Mouse (Mus musculus): ENCODE measurements around the gene Npy. TPM values are rescaled to one million over a fixed set of nuclear protein-coding genes. Genes with fewer than 3 reads are reported as not detected.

Npy gene
- polyA plus RNA-seq, 1 experiment from 2014 or later = 0.48 TPM

- no peaks in the 10 kb centered on the region for H3K9me3 ChIP-seq (ENCODE audit: control insufficient read depth, low read length)
- no peak overlapping the region for H3K27ac ChIP-seq (replicated peaks; ENCODE audit: low read depth, low read length)
- ATAC-seq (ENCODE audit: insufficient number of reproducible peaks, low FRiP score, low TSS enrichment, low read depth) = no peak
Observed at GRCm38 (mm10) chr6:49792524-49792923, 30.0 kb upstream of the Npy start.

GRCm38 (mm10) chr6:49804105-49804504 lies 18.4 kb upstream of the Npy start:
- Histone ChIP-seq H3K9me3 (ENCODE audit: control insufficient read depth, low read length) (no peaks in the 10 kb centered on the region), H3K4me3 (ENCODE audit: low read depth, low read length) (no peak overlapping the region), H3K27me3 (ENCODE audit: control insufficient read depth, insufficient read depth, low read length) (no peaks in the 10 kb centered on the region), H3K36me3 (ENCODE audit: control insufficient read depth, insufficient read depth, low read length) (no peaks in the 10 kb centered on the region), H3K4me1 (ENCODE audit: control insufficient read depth, insufficient read depth, low read length) (no peaks in the 10 kb centered on the region), H3K27ac (replicated peaks; ENCODE audit: low read depth, low read length) (no peak overlapping the region), H3K9ac (ENCODE audit: low read length) (no peak overlapping the region), H3K4me2 (ENCODE audit: low read depth, severe bottlenecking) (no peak overlapping the region)
- no peak for DNase-seq (ENCODE audit: low spot score)
- WGBS = 69% methylated on average over 8 of the region's 8 CpGs
- ATAC-seq (ENCODE audit: insufficient number of reproducible peaks, low FRiP score, low TSS enrichment, low read depth) = no peak

More at GRCm38 (mm10) chr6:49792524-49792923, 30.0 kb upstream of the Npy start:
- 90% methylated on average over 12 of the region's 12 CpGs for WGBS
- H3K4me1 ChIP-seq (ENCODE audit: control insufficient read depth, insufficient read depth, low read length) = no peaks in the 10 kb centered on the region
- H3K36me3 ChIP-seq (ENCODE audit: control insufficient read depth, insufficient read depth, low read length) = no peaks in the 10 kb centered on the region
- H3K4me2 ChIP-seq (ENCODE audit: low read depth, severe bottlenecking) = no peak overlapping the region
- H3K9ac ChIP-seq (ENCODE audit: low read length) = no peak overlapping the region
- no peaks in the 10 kb centered on the region for H3K27me3 ChIP-seq (ENCODE audit: control insufficient read depth, insufficient read depth, low read length)
- H3K4me3 ChIP-seq (ENCODE audit: low read depth, low read length) = no peak overlapping the region
- DNase-seq (ENCODE audit: low spot score) = no peak

- Histone ChIP-seq H3K4me1 (ENCODE audit: control insufficient read depth, insufficient read depth, low read length) (no peaks in the 10 kb centered on the region), H3K36me3 (ENCODE audit: control insufficient read depth, insufficient read depth, low read length) (no peaks in the 10 kb centered on the region), H3K27me3 (ENCODE audit: control insufficient read depth, insufficient read depth, low read length) (no peaks in the 10 kb centered on the region), H3K4me2 (ENCODE audit: low read depth, severe bottlenecking) (peak overlapping the region; percentile 38), H3K27ac (replicated peaks; ENCODE audit: low read depth, low read length) (no peak overlapping the region), H3K4me3 (ENCODE audit: low read depth, low read length) (no peak overlapping the region), H3K9ac (ENCODE audit: low read length) (no peak overlapping the region), H3K9me3 (ENCODE audit: control insufficient read depth, low read length) (no peaks in the 10 kb centered on the region)
- whole genome bisulfite sequencing = 17% methylated on average over 13 of the region's 13 CpGs
- DNase-seq (ENCODE audit: low spot score) (peak; percentile 42), ATAC-seq (ENCODE audit: insufficient number of reproducible peaks, low FRiP score, low TSS enrichment, low read depth) (no peak)
Observed at GRCm38 (mm10) chr6:49808076-49808475, 14.4 kb upstream of the Npy start.

GRCm38 (mm10) chr6:49817183-49817582 lies 5.3 kb upstream of the Npy start:
- peaks cover 3% of the 10 kb centered on the region; the same call in 1 of the 2 replicates for H3K4me1 ChIP-seq (ENCODE audit: control insufficient read depth, insufficient read depth, low read length)
- no peak overlapping the region for H3K9ac ChIP-seq (ENCODE audit: low read length)
- H3K27ac ChIP-seq (replicated peaks; ENCODE audit: low read depth, low read length) = no peak overlapping the region
- no peak for ATAC-seq (ENCODE audit: insufficient number of reproducible peaks, low FRiP score, low TSS enrichment, low read depth)
- 70% methylated on average over 5 of the region's 5 CpGs for WGBS
- H3K36me3 ChIP-seq (ENCODE audit: control insufficient read depth, insufficient read depth, low read length) = no peaks in the 10 kb centered on the region
- DNase-seq (ENCODE audit: low spot score) = no peak
- H3K27me3 ChIP-seq (ENCODE audit: control insufficient read depth, insufficient read depth, low read length) = peaks cover 18% of the 10 kb centered on the region
- no peak overlapping the region for H3K4me3 ChIP-seq (ENCODE audit: low read depth, low read length)
- H3K4me2 ChIP-seq (ENCODE audit: low read depth, severe bottlenecking) = no peak overlapping the region
- H3K9me3 ChIP-seq (ENCODE audit: control insufficient read depth, low read length) = no peaks in the 10 kb centered on the region

- no peak overlapping the region for H3K27ac ChIP-seq (replicated peaks; ENCODE audit: low read depth, low read length)
- 74% methylated on average over 6 of the region's 6 CpGs for WGBS
- peaks cover 23% of the 10 kb centered on the region for H3K27me3 ChIP-seq (ENCODE audit: control insufficient read depth, insufficient read depth, low read length)
- H3K4me3 ChIP-seq (ENCODE audit: low read depth, low read length) = no peak overlapping the region
- ATAC-seq (ENCODE audit: insufficient number of reproducible peaks, low FRiP score, low TSS enrichment, low read depth) (no peak), DNase-seq (ENCODE audit: low spot score) (no peak)
- no peak overlapping the region for H3K9ac ChIP-seq (ENCODE audit: low read length)
- no peak overlapping the region for H3K4me2 ChIP-seq (ENCODE audit: low read depth, severe bottlenecking)
- no peaks in the 10 kb centered on the region for H3K36me3 ChIP-seq (ENCODE audit: control insufficient read depth, insufficient read depth, low read length)
- no peaks in the 10 kb centered on the region for H3K9me3 ChIP-seq (ENCODE audit: control insufficient read depth, low read length)
- peaks cover 5% of the 10 kb centered on the region; the same call in 1 of the 2 replicates for H3K4me1 ChIP-seq (ENCODE audit: control insufficient read depth, insufficient read depth, low read length)
Observed at GRCm38 (mm10) chr6:49817625-49818024, 4.9 kb upstream of the Npy start.

- ATAC-seq (ENCODE audit: insufficient number of reproducible peaks, low FRiP score, low TSS enrichment, low read depth) = no peak
- H3K4me1 ChIP-seq (ENCODE audit: control insufficient read depth, insufficient read depth, low read length) = peaks cover 5% of the 10 kb centered on the region; the same call in 1 of the 2 replicates
- DNase-seq (ENCODE audit: low spot score) = peak; percentile 46
- no peaks in the 10 kb centered on the region for H3K36me3 ChIP-seq (ENCODE audit: control insufficient read depth, insufficient read depth, low read length)
- peak overlapping the region; percentile 48 for H3K4me2 ChIP-seq (ENCODE audit: low read depth, severe bottlenecking)
- H3K4me3 ChIP-seq (ENCODE audit: low read depth, low read length) = peak overlapping the region; percentile 18
- H3K27me3 ChIP-seq (ENCODE audit: control insufficient read depth, insufficient read depth, low read length) = peaks cover 42% of the 10 kb centered on the region
- no peak overlapping the region for H3K27ac ChIP-seq (replicated peaks; ENCODE audit: low read depth, low read length)
- H3K9me3 ChIP-seq (ENCODE audit: control insufficient read depth, low read length) = no peaks in the 10 kb centered on the region
- H3K9ac ChIP-seq (ENCODE audit: low read length) = no peak overlapping the region
- under 1% methylated on average over 10 of the region's 10 CpGs for WGBS
Observed at GRCm38 (mm10) chr6:49822871-49823230, 341 bp downstream of the Npy start.

- Histone ChIP-seq H3K4me1 (ENCODE audit: control insufficient read depth, insufficient read depth, low read length) (peaks cover 5% of the 10 kb centered on the region; the same call in 1 of the 2 replicates), H3K27ac (replicated peaks; ENCODE audit: low read depth, low read length) (no peak overlapping the region), H3K4me3 (ENCODE audit: low read depth, low read length) (no peak overlapping the region), H3K36me3 (ENCODE audit: control insufficient read depth, insufficient read depth, low read length) (no peaks in the 10 kb centered on the region), H3K9me3 (ENCODE audit: control insufficient read depth, low read length) (no peaks in the 10 kb centered on the region), H3K27me3 (ENCODE audit: control insufficient read depth, insufficient read depth, low read length) (peaks cover 42% of the 10 kb centered on the region), H3K9ac (ENCODE audit: low read length) (no peak overlapping the region), H3K4me2 (ENCODE audit: low read depth, severe bottlenecking) (no peak overlapping the region)
- DNase-seq (ENCODE audit: low spot score) = no peak
- no peak for ATAC-seq (ENCODE audit: insufficient number of reproducible peaks, low FRiP score, low TSS enrichment, low read depth)
- 9% methylated on average over 15 of the region's 15 CpGs for WGBS
Observed at GRCm38 (mm10) chr6:49823371-49823770, 861 bp downstream of the Npy start.

- peaks cover 42% of the 10 kb centered on the region for H3K27me3 ChIP-seq (ENCODE audit: control insufficient read depth, insufficient read depth, low read length)
Observed at GRCm38 (mm10) chr6:49823821-49824220, 1.3 kb downstream of the Npy start.

GRCm38 (mm10) chr6:49831579-49831978 lies 9.1 kb downstream of the Npy start:
- Histone ChIP-seq H3K36me3 (ENCODE audit: control insufficient read depth, insufficient read depth, low read length) (no peaks in the 10 kb centered on the region), H3K4me3 (ENCODE audit: low read depth, low read length) (no peak overlapping the region), H3K4me2 (ENCODE audit: low read depth, severe bottlenecking) (no peak overlapping the region), H3K27me3 (ENCODE audit: control insufficient read depth, insufficient read depth, low read length) (peaks cover 2% of the 10 kb centered on the region; the same call in 1 of the 2 replicates), H3K9ac (ENCODE audit: low read length) (no peak overlapping the region), H3K27ac (replicated peaks; ENCODE audit: low read depth, low read length) (no peak overlapping the region), H3K4me1 (ENCODE audit: control insufficient read depth, insufficient read depth, low read length) (no peaks in the 10 kb centered on the region), H3K9me3 (ENCODE audit: control insufficient read depth, low read length) (no peaks in the 10 kb centered on the region)
- DNase-seq (ENCODE audit: low spot score) (no peak), ATAC-seq (ENCODE audit: insufficient number of reproducible peaks, low FRiP score, low TSS enrichment, low read depth) (no peak)
- 82% methylated on average over 2 of the region's 2 CpGs for WGBS

More at GRCm38 (mm10) chr6:49823821-49824220, 1.3 kb downstream of the Npy start:
- H3K4me2 ChIP-seq (ENCODE audit: low read depth, severe bottlenecking) = no peak overlapping the region
- no peaks in the 10 kb centered on the region for H3K36me3 ChIP-seq (ENCODE audit: control insufficient read depth, insufficient read depth, low read length)
- no peaks in the 10 kb centered on the region for H3K9me3 ChIP-seq (ENCODE audit: control insufficient read depth, low read length)
- WGBS = 14% methylated on average over 2 of the region's 2 CpGs
- no peak overlapping the region for H3K4me3 ChIP-seq (ENCODE audit: low read depth, low read length)
- DNase-seq (ENCODE audit: low spot score) (no peak), ATAC-seq (ENCODE audit: insufficient number of reproducible peaks, low FRiP score, low TSS enrichment, low read depth) (no peak)
- peaks cover 5% of the 10 kb centered on the region; the same call in 1 of the 2 replicates for H3K4me1 ChIP-seq (ENCODE audit: control insufficient read depth, insufficient read depth, low read length)
- H3K9ac ChIP-seq (ENCODE audit: low read length) = no peak overlapping the region
- no peak overlapping the region for H3K27ac ChIP-seq (replicated peaks; ENCODE audit: low read depth, low read length)
